Mouse (Mus musculus): Measurements from ENCODE around the gene Ptprb. TPM values are rescaled to one million over a fixed set of nuclear protein-coding genes. Genes with fewer than 3 reads are reported as not detected.

The Ptprb gene
- total and polyA plus RNA-seq, 2 experiments from 2014 or later = 3.3 to 9.8 TPM

- WGBS = 25% methylated on average over 5 of the region's 5 CpGs
- TF ChIP-seq CTCF (IDR thresholded peaks at IDR 0.05) = no peak
- Histone ChIP-seq H3K27me3 (ENCODE audit: insufficient read depth, low read length) (no peaks in the 10 kb centered on the region), H3K27ac (ENCODE audit: low read depth, low read length) (no peak overlapping the region), H3K4me3 (ENCODE audit: low read depth, low read length) (no peak overlapping the region), H3K4me1 (ENCODE audit: insufficient read depth, low read length) (0 out of 2 replicates have a peak, but pooled peaks cover 6% of the 10 kb centered on the region), H3K4me2 (ENCODE audit: low read depth, low read length, poor library complexity, severe bottlenecking) (no peak overlapping the region), H3K9ac (replicated peaks; ENCODE audit: low read length, poor library complexity, severe bottlenecking) (no peak overlapping the region), H3K9me3 (ENCODE audit: low read length) (no peaks in the 10 kb centered on the region), H3K36me3 (ENCODE audit: insufficient read depth, low read length) (no peaks in the 10 kb centered on the region)
- ATAC-seq (ENCODE audit: low FRiP score) = no peak
- DNase-seq (ENCODE audit: low spot score) = no peak
Observed at GRCm38 (mm10) chr10:116329086-116329485, 53.8 kb downstream of the Ptprb start.

- Histone ChIP-seq H3K27me3 (ENCODE audit: insufficient read depth, low read length) (no peaks in the 10 kb centered on the region), H3K9me3 (ENCODE audit: low read length) (no peaks in the 10 kb centered on the region), H3K4me3 (ENCODE audit: low read depth, low read length) (0 out of 2 replicates have a peak overlapping the region, but pooled peaks have one; percentile 7), H3K36me3 (ENCODE audit: insufficient read depth, low read length) (no peaks in the 10 kb centered on the region), H3K4me2 (ENCODE audit: low read depth, low read length, poor library complexity, severe bottlenecking) (peak overlapping the region; percentile 45), H3K27ac (ENCODE audit: low read depth, low read length) (no peak overlapping the region), H3K9ac (replicated peaks; ENCODE audit: low read length, poor library complexity, severe bottlenecking) (no peak overlapping the region), H3K4me1 (ENCODE audit: insufficient read depth, low read length) (0 out of 2 replicates have a peak, but pooled peaks cover 6% of the 10 kb centered on the region)
- ATAC-seq (ENCODE audit: low FRiP score) (peak; percentile 49; the same call in 1 of the 2 replicates), DNase-seq (ENCODE audit: low spot score) (peak; percentile 95)
- 16% methylated on average over 5 of the region's 5 CpGs for WGBS
- TF ChIP-seq CTCF (IDR thresholded peaks at IDR 0.05) = peak; percentile 98
Observed at GRCm38 (mm10) chr10:116330458-116330857, 55.1 kb downstream of the Ptprb start.

- no peak overlapping the region for H3K9ac ChIP-seq (replicated peaks; ENCODE audit: low read length, poor library complexity, severe bottlenecking)
- 22% methylated on average over 23 of the region's 23 CpGs for WGBS
- ATAC-seq (ENCODE audit: low FRiP score) (no peak), DNase-seq (ENCODE audit: low spot score) (no peak)
- no peak overlapping the region for H3K27ac ChIP-seq (ENCODE audit: low read depth, low read length)
- H3K4me2 ChIP-seq (ENCODE audit: low read depth, low read length, poor library complexity, severe bottlenecking) = peak overlapping the region; percentile 45
- no peaks in the 10 kb centered on the region for H3K9me3 ChIP-seq (ENCODE audit: low read length)
- no peak for TF ChIP-seq CTCF (IDR thresholded peaks at IDR 0.05)
- no peaks in the 10 kb centered on the region for H3K27me3 ChIP-seq (ENCODE audit: insufficient read depth, low read length)
- H3K4me3 ChIP-seq (ENCODE audit: low read depth, low read length) = peak overlapping the region; percentile 7; the same call in 1 of the 2 replicates
- H3K4me1 ChIP-seq (ENCODE audit: insufficient read depth, low read length) = 0 out of 2 replicates have a peak, but pooled peaks cover 6% of the 10 kb centered on the region
- no peaks in the 10 kb centered on the region for H3K36me3 ChIP-seq (ENCODE audit: insufficient read depth, low read length)
Observed at GRCm38 (mm10) chr10:116330961-116331510, 55.7 kb downstream of the Ptprb start.

GRCm38 (mm10) chr10:116333666-116334065, 58.3 kb downstream of the Ptprb start:
- DNase-seq (ENCODE audit: low spot score) = peak; percentile 18
- H3K27ac ChIP-seq (ENCODE audit: low read depth, low read length) = no peak overlapping the region
- no peaks in the 10 kb centered on the region for H3K9me3 ChIP-seq (ENCODE audit: low read length)
- H3K4me3 ChIP-seq (ENCODE audit: low read depth, low read length) = no peak overlapping the region
- no peaks in the 10 kb centered on the region for H3K27me3 ChIP-seq (ENCODE audit: insufficient read depth, low read length)
- 0 out of 2 replicates have a peak, but pooled peaks cover 6% of the 10 kb centered on the region for H3K4me1 ChIP-seq (ENCODE audit: insufficient read depth, low read length)
- 39% methylated on average over 16 of the region's 16 CpGs for WGBS
- no peak for TF ChIP-seq CTCF (IDR thresholded peaks at IDR 0.05)
- no peak for ATAC-seq (ENCODE audit: low FRiP score)
- H3K9ac ChIP-seq (replicated peaks; ENCODE audit: low read length, poor library complexity, severe bottlenecking) = no peak overlapping the region
- no peaks in the 10 kb centered on the region for H3K36me3 ChIP-seq (ENCODE audit: insufficient read depth, low read length)
- no peak overlapping the region for H3K4me2 ChIP-seq (ENCODE audit: low read depth, low read length, poor library complexity, severe bottlenecking)

DNA sequence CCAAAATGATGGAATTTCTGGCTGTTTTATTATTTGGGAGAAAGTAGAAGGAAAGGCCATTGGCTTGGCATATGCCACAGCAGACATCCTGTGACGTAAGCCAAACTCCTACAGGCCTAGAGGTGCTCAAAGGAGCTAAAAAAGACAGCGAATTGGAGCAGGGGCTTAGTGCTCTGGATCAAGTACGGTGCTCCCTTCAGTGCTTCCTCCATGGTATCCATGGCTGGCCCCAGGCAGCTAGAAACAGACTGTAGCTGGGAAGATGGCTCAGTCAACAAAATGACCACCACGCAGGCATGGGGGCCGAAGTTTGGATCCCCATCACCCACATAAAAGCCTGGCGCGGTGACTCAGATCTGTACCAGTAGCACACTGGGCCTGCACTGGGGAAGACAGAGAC, 58.8 kb downstream of the Ptprb start:
- no peak for TF ChIP-seq CTCF (IDR thresholded peaks at IDR 0.05)
- Histone ChIP-seq H3K4me3 (ENCODE audit: low read depth, low read length) (no peak overlapping the region), H3K27me3 (ENCODE audit: insufficient read depth, low read length) (no peaks in the 10 kb centered on the region), H3K9me3 (ENCODE audit: low read length) (no peaks in the 10 kb centered on the region), H3K36me3 (ENCODE audit: insufficient read depth, low read length) (no peaks in the 10 kb centered on the region), H3K4me1 (ENCODE audit: insufficient read depth, low read length) (0 out of 2 replicates have a peak, but pooled peaks cover 6% of the 10 kb centered on the region), H3K27ac (ENCODE audit: low read depth, low read length) (no peak overlapping the region), H3K9ac (replicated peaks; ENCODE audit: low read length, poor library complexity, severe bottlenecking) (no peak overlapping the region), H3K4me2 (ENCODE audit: low read depth, low read length, poor library complexity, severe bottlenecking) (no peak overlapping the region)
- 88% methylated on average over 7 of the region's 7 CpGs for WGBS
- DNase-seq (ENCODE audit: low spot score) = no peak
- ATAC-seq (ENCODE audit: low FRiP score) = no peak

GRCm38 (mm10) chr10:116335328-116335727, 60.0 kb downstream of the Ptprb start:
- 0 out of 2 replicates have a peak, but pooled peaks cover 6% of the 10 kb centered on the region for H3K4me1 ChIP-seq (ENCODE audit: insufficient read depth, low read length)
- no peaks in the 10 kb centered on the region for H3K36me3 ChIP-seq (ENCODE audit: insufficient read depth, low read length)
- no peak overlapping the region for H3K4me2 ChIP-seq (ENCODE audit: low read depth, low read length, poor library complexity, severe bottlenecking)
- H3K27ac ChIP-seq (ENCODE audit: low read depth, low read length) = no peak overlapping the region
- no peak for DNase-seq (ENCODE audit: low spot score)
- 89% methylated on average over 7 of the region's 7 CpGs for WGBS
- no peak for TF ChIP-seq CTCF (IDR thresholded peaks at IDR 0.05)
- no peak overlapping the region for H3K4me3 ChIP-seq (ENCODE audit: low read depth, low read length)
- no peaks in the 10 kb centered on the region for H3K9me3 ChIP-seq (ENCODE audit: low read length)
- no peak overlapping the region for H3K9ac ChIP-seq (replicated peaks; ENCODE audit: low read length, poor library complexity, severe bottlenecking)
- no peak for ATAC-seq (ENCODE audit: low FRiP score)
- H3K27me3 ChIP-seq (ENCODE audit: insufficient read depth, low read length) = no peaks in the 10 kb centered on the region

Data from midbrain, postnatal 0 days (tissue).